Mouse (Mus musculus) large intestine, adult 2 months (tissue): ENCODE data around the gene B3gnt6. TPM values are rescaled to one million over a fixed set of nuclear protein-coding genes. Genes with fewer than 3 reads are reported as not detected.
A peak's percentile ranks its signal among the peaks of the same experiment; 100 is the strongest.

ENCODE experiments used
- DNase-seq: peaks from one replicate; pipeline ENCODE4 v3.0.0-alpha.2; 2012; ENCODE audit warnings: low read depth, low spot score
- WGBS: fragments of 180-500 bp; shearing (Covaris S2); methylation state at CpG from one replicate; pipeline ENCODE4 v1.1.7; 2018; 5-methylcytosine and 5-hydroxymethylcytosine counted together
- polyA plus RNA-seq: library from polyadenylated mRNA; depleted of rRNA; stranded (reverse); fragments of >200 nt; gene quantifications from 2 replicates; pipeline ENCODE4 v1.2.3, GENCODE M21; 2012

The B3gnt6 gene
- polyA plus RNA-seq, 1 experiment: 3.7 TPM

- WGBS: under 1% methylated on average over 44 of the region's 44 CpGs
- no peak for DNase-seq
These were observed 21.2 kb downstream of the B3gnt6 start, which contains the start of gene Capn5 for GRCm38 (mm10) chr7:98177929-98178559. TSS of gene Capn5 (minus strand) at chr7:98178274.

GRCm38 (mm10) chr7:98177566-98177928 is 21.7 kb downstream of the B3gnt6 start:
- WGBS: 3% methylated on average over 9 of the region's 9 CpGs
- no peak for DNase-seq

- WGBS: 20% methylated on average over 2 of the region's 2 CpGs
- DNase-seq: no peak
These were observed 22.2 kb downstream of the B3gnt6 start for GRCm38 (mm10) chr7:98177071-98177485.

- DNase-seq: no peak
- WGBS: 30% methylated on average over 8 of the region's 8 CpGs
These were observed 22.8 kb downstream of the B3gnt6 start for GRCm38 (mm10) chr7:98176322-98177070.

- no peak for DNase-seq
- WGBS: 84% methylated on average over 4 of the region's 4 CpGs
These were observed 24.2 kb downstream of the B3gnt6 start for GRCm38 (mm10) chr7:98174883-98175755.

GRCm38 (mm10) chr7:98173408-98173807 is 25.9 kb downstream of the B3gnt6 start:
- WGBS: 59% methylated on average over 4 of the region's 4 CpGs
- no peak for DNase-seq

GRCm38 (mm10) chr7:98172661-98173060 is 26.6 kb downstream of the B3gnt6 start:
- no peak for DNase-seq
- WGBS: 74% methylated on average over 8 of the region's 8 CpGs

- 21% methylated on average over 6 of the region's 6 CpGs for WGBS
- DNase-seq: no peak
These were observed 27.9 kb downstream of the B3gnt6 start for GRCm38 (mm10) chr7:98171141-98172073.

GRCm38 (mm10) chr7:98164999-98165528 is 34.2 kb downstream of the B3gnt6 start:
- WGBS: 18% methylated on average over 10 of the region's 10 CpGs
- DNase-seq: peak; percentile 90

- no peak for DNase-seq
- 48% methylated on average over 9 of the region's 9 CpGs for WGBS
These were observed 34.8 kb downstream of the B3gnt6 start for GRCm38 (mm10) chr7:98164382-98164998.

- WGBS: 18% methylated on average over 3 of the region's 3 CpGs
- no peak for DNase-seq
These were observed 35.6 kb downstream of the B3gnt6 start for GRCm38 (mm10) chr7:98163700-98164099.

GRCm38 (mm10) chr7:98162239-98162638 is 37.0 kb downstream of the B3gnt6 start:
- WGBS: 31% methylated on average over 6 of the region's 6 CpGs
- no peak for DNase-seq

- WGBS: 30% methylated on average over 8 of the region's 8 CpGs
- DNase-seq: no peak
These were observed 39.1 kb downstream of the B3gnt6 start for GRCm38 (mm10) chr7:98160041-98160740.

GRCm38 (mm10) chr7:98158481-98158880 is 40.8 kb downstream of the B3gnt6 start:
- no peak for DNase-seq
- 35% methylated on average over 8 of the region's 8 CpGs for WGBS

GRCm38 (mm10) chr7:98157636-98158332 is 41.5 kb downstream of the B3gnt6 start:
- 24% methylated on average over 5 of the region's 5 CpGs for WGBS
- DNase-seq: no peak

GRCm38 (mm10) chr7:98156280-98156665 is 43.0 kb downstream of the B3gnt6 start:
- no peak for DNase-seq
- WGBS: 68% methylated on average over 3 of the region's 3 CpGs

- WGBS: 35% methylated on average over 7 of the region's 8 CpGs
- DNase-seq: no peak
These were observed 43.6 kb downstream of the B3gnt6 start for GRCm38 (mm10) chr7:98155546-98156279.
